Mouse (Mus musculus) testis, adult 2 months (tissue): Measurements from ENCODE around the gene Prok1.

Source experiments
- CTCF ChIP-seq: fragments of 200-500 bp; IDR thresholded peaks from 2 replicates; pipeline ENCODE4 v1.5.1; 2012; ENCODE audit warnings: low read depth, mild to moderate bottlenecking, inconsistent platforms, low read length, moderate library complexity; ENCODE audit not compliant: control insufficient read depth, insufficient read depth, insufficient replicate concordance
- POLR2A ChIP-seq: fragments of 200-500 bp; IDR thresholded peaks from 2 replicates; pipeline ENCODE4 v1.6.1; 2012; ENCODE audit warnings: low read depth, mild to moderate bottlenecking, inconsistent platforms, low read length, moderate library complexity; ENCODE audit not compliant: control insufficient read depth

- TF ChIP-seq CTCF: no peak
- no peak for TF ChIP-seq POLR2A
Measured at GRCm38 (mm10) chr3:107272433-107272832, 32.9 kb upstream of the Prok1 start.
